Mouse (Mus musculus) fibroblast of lung, adult 2 months (primary cell): Measurements from ENCODE around the gene Irx5.
A peak's percentile ranks its signal among the peaks of the same experiment; 100 is the strongest.

Experiments
- DNase-seq: peaks from one replicate; pipeline ENCODE4 v3.0.0-alpha.2; 2011; ENCODE audit warnings: low read depth

The Irx5 gene

DNA sequence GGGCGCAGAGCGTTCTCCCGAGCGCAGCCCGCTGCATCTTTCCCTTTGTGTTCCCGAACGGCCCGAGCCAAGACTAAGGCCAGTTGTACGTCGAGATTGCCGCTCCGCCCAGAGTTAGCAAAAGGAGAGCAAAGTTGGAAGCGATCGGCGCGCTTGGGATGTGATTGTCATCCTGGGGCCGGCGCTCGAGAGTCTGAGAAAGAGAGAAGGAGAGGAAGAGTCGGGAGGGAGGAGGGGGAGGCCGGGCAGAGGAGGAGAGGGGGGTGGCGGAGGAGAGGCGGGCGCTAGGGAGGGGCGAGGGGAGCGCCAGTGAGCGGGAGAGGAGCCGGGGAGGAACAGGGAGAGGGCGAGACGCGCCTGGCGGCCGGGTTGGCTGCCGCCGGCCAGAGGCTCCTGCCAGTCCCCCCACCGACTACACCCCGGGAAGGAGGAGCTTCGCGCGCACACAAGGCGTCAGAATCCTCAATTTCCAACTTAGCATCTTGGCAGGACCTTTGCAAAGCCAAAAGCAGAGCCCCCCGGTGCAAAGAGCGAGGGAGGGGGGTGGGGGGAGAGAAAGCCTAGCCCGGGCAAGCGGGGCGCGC, at the start of gene Irx5:
Gene Irx5 (plus strand): TSS at position 228 of the 584 bp plus-strand sequence.
- peak; percentile 95 for DNase-seq

DNA sequence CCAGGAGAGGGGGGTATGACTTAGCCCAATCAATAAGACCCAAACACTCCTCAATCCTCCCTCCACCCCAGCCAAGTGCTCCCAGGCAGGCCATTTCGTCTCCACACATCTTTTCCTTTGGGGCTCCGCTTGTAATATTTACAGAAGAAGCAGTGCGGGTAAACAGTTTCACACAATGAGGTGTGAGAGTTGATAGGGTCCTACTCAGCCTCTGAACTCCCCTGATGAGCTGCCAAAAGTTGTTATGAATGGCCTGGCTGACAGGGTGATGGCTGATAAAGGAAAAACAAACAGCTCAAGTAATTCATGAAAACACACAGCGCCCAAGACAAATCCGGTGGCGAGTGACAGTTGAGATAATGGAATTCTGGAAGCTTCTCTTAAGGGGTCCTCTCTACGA, 45.2 kb upstream of the Irx5 start:
- DNase-seq = no peak

DNA sequence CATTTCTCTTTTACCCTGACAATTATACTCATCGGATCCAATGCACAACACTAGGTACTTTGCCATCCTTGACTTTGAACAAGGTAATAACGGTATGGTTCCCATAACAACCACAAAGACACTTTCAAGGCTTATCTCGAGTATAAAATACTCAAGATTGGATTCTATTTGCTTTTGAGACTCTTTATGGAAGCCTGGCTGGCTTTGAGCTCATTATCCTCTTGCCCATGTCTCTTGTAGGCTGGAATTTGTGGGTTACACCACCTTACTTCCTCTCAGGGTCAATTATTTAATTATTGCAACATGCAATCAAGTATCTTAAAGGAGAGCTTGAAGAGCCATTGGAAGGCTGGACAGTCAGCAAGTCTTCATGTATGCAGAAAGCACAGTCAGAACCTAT, 43.7 kb upstream of the Irx5 start:
- no peak for DNase-seq

DNA sequence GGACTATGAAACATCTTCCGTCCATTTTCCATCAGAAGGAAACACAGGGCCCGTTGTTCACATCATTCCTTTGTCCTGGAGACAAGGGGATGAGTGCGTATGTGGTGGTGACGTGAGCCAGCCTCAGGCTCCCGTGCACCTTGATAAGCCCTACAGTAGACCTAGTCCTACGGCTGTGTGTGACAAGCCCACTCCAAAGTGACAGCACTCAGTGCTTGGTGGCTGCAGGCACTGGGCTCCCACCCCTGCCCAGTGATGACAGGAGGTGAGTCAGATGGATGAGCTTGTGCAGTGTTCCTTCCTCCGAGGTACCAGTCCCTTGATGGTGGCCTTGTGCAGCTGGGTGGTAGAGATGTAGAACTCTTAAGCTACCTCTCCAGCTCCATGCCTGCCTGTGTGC, 33.7 kb upstream of the Irx5 start:
- no peak for DNase-seq

DNA sequence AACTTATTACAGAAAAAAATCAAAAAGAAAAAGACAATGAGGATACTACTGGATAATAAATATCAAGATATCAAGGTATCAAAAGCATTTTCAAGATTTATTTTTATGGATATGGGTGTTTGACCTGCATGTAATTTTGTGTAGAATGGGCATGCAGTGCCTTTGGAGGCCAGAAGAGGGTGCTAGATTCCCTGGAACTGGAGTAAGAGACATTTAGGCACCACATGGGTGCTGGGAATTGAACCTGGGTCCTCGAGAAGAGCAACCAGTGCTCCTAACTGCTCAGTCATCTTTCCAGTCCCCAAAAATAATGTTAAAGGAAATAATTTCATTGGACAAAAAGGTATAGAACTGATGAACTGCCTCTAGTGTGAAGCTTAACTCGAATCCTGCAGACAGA, 30.2 kb upstream of the Irx5 start:
- DNase-seq = no peak

DNA sequence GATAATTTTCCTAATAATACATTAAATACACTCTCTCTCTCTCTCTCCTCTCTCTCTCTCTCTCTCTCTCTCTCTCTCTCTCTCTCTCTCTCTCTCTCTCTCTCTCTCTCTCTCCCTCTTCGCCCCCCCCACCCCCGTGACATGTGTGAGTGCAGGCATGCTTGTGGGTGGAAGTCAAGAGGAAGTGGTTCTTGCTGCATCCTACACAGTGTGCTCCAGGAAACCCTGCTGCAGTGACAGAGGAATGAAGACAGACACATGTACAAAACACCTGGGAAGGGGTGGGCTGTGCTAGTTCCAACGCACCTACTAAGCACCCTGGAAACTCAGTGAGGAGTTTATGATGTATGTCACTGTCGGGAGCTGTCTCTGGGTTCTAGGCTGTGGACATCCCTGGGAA, 28.2 kb upstream of the Irx5 start:
- DNase-seq = no peak

DNA sequence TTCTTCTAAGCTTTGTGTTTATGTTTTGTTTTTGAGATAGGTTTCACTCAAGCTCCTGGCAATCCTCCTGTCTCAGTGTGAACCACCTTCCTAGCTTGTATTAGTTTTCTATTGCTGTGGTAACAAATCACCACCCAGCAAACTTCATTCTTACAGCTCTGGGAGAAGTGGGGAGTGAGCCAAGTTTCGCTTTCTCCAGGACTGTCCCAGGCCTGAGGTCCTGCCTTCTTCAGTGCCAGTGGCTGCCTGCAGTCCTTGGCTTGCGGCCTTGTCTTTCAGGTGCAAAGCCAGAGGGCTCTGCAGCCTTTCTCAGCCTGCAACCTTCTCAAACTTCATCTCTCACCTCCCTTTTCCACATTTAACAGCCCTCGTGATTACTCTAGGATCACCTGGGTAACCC, 25.6 kb upstream of the Irx5 start:
- no peak for DNase-seq

DNA sequence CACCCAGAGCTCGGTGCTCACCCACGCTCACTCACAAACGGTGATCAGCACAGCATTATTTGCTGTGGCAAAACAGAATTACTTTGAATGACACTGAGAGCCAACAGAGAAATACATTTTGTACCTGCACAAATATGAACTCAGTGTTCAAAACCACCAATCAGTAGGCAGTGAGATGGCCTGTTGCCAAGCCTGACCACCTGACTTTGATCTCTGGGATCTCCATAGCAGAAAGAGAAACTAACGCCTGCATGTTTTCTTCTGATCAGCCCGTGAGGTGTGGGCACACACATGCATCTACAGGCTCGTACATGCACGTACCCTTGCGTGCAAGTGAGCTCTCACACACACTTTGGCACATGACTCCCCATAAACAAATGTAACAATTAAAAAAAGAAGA, 24.0 kb upstream of the Irx5 start:
- DNase-seq = no peak

DNA sequence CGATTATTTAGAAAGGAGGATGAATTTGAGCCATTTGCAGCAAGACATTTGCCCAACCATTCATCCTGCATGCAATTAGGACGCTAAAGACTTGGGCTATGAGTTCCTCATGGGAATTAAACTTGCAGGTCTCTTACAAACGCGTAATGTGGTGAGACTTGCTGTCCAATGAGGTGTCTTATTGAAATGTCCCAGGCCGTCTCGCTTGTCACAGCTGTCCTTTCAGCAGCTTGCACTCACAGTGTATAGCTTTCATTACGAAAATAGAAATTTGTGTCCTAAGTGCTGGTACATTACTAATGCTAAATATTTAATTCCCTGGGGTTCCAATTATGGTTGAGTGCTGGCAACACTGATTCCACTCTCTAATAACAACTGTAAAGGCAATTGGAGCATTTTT, 22.3 kb upstream of the Irx5 start:
- DNase-seq = no peak

DNA sequence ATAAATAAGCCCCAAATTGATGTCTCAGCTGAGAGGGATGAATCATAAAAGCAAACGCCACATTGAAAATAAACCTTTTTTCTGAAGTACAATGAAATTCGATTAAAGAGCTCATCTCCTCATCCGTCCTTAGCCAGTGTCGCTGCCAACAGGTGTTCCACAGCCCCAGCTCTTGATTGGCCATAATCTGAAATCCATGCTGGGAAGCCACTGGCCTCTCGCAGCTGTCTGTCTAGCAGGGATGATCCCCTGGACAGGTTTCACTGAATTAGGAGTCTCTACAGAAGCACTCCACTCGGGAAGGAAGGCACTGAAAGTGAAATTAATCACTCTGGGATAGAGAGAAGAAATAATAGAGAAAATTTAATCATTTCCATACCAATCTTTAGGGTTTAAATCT, 21.4 kb upstream of the Irx5 start:
- DNase-seq = no peak

DNA sequence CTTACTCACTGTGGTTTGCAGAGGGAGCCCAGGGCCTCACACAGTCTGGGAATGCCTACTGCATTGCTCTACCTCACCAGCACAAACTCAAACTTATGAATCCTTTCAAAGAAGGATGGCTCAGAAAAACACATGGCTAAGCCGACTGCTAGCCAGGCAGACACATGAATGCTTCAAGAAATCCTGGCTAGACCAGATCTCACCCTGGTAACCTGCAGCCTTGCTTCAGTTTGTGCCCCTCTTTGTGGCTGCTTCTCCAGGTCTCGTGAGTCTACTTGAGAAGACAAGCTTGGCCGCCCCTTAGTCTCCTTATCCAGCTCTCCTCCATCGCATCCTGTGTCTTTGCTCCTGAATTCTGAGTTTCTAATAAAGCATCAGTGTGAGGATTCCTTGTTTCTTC, 13.9 kb upstream of the Irx5 start:
- no peak for DNase-seq

DNA sequence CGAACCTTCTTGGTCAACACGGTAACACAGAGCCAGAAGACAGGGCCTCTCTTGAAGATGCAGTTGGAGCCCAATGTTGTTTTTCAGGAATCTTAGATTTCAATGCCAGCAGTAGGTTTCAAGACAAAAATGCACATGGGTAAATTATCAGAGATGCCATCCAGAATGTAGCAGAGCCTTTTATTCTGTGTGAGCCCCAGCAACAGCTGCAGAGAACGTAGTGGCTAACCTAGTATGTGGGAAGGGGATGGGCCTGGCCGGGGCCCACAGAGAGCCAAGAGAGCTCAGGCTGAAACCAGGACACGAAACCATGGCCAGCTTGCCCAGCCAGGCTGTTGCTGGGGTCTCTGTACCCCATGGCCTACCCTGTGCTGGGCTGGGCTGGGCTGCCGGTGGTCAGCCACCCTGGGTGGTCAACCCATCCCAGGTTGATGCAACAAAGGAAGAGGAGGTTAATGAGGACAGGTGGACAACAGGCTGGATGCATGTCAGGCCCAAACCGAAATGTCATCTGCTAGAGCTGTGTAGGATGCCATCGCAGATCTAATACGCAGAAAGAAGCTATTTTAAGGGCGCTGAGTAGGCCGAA, 7.4 kb upstream of the Irx5 start:
- no peak for DNase-seq

DNA sequence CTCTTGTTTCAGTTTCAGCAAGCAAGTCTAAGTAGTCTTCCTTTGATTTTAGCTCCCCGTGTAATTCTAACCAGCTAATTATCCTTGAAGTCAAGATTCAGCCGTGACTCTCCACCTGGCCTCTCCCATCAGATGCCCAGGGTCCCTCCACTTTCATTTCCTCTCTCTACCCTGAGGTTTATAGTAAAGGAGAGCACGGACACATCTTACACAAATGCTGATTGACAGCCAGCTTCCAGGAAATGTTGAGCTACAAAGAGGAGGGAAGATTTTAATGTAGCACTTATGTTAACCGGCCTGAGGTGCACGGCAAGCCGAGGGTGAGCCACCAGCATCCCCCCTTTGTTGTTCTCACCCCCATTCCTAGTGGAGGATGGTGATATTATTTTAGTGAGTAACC, 4.0 kb upstream of the Irx5 start:
- no peak for DNase-seq

DNA sequence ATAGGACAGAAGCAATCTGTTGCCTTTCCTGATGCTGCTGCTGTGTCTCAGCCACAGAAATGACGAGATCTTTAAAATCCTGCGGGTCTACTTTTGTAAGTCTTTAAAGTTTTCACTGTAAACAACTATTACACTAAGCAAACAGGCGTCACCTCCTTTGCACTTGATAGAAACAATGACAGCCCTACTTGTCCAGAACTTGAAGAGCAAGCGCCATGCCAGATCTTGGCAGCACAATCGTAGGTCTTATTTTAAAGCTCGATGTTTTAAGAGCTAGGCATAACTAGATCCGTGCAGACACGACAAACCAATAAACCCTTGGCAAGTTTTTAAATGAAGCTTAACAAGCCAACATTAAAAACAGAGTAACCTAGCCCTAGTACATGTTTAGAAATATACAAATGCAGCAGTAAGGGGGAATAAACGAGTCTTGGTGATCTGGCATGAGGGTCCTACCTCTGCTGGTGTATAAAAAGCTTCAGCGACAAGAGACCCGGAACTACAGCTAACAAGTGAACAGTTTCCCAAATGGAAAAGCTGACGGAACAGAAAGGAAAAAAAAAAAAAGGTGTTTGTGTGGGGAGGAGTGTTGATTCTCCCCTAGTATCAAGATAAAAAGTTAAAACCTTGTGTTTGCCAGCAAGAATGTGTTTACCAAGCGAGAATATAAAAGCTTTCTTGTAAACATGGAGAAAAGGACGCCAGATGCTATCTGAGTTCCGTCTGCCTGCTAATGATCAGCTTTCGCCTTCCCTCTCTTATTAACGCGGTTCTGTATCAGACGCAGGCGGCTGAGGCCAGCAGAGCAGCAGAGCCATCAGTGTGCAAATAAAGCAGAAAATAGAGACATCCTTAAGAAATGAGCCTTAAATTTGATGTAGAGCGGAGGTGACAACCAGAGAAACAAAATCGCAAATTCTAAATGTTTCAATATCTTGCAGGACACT, 2.6 kb upstream of the Irx5 start:
- DNase-seq = no peak

DNA sequence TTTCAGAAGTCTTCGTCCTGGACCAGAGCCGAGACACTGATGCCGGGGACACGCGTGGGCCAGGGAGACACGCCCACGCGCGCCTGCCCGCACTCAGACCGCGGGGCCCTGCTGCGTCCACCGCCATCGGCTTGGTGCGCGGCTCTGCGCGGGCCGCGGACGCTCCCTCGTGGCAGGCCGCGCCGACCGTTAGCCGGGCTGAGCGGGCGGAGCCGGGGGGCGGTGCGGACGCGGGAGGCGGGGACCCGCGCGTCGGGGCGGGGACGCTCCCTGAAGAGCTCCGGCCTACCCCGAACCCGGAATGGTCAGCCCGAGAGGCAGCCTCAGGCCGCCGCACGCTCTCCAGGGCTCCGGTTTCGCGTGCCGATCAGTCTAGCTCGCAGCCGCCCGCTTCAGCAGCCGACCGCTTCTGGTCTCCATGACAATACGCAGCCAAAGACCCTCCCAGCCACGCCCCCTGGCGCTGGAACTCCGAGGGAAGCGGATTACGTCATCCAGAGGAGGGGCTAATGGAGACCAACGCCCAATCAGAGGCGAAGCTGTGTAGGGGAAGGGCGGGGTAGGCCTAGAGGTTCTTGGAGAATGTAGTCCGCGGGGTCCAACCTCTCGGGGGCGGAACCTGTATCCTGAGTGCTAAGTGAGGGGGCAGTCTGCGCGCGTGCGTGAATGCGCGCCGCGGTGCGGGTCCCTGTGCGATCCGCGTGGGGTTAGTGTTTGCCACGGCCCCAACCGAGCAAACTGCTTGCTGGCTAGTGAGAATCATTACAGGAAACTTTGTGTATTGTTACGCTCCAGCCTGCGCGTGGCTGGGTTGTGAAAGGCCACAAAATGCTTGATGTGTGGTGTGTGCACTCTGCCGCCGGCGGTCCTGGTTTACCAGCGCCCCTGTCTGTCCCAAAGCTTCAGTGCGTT, 1.5 kb upstream of the Irx5 start:
- peak; percentile 97 for DNase-seq

DNA sequence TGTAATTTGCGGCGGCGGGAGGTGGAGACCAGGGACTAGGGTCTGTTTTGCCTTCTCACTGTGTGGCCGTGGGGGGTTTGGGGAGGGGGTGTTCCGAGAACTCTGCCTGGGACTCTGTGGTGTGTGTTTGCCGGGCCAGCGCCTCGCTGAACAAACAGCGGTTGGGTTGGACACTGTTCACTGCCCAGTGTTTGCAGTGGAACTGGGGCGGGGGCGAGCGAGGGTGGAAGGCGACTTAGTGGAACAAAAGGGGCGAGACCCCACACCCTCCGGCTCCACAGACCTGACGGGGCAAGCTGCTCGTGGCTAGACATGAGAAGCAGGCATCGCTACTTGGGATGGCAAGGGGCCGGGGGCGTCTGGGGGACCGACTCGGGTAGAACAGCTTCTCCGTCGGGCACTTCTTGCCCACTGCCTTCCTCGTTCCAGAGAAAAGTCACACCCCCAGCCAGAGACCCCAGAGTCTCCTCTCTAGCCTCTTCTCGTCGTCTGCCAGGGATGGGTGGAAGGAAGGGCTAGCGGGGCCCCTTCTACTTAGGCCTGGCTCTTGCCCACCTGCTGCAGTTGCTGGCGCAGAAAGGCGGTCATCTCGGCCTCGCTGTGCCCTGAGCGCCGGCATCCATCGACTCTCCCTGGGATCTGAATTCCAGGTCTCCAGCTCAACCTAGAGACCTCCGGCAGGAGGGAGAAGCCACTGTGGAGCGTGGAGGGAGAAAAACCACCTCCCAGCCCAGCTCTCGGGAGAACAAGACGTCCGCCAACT, 631 bp upstream of the Irx5 start:
- no peak for DNase-seq

DNA sequence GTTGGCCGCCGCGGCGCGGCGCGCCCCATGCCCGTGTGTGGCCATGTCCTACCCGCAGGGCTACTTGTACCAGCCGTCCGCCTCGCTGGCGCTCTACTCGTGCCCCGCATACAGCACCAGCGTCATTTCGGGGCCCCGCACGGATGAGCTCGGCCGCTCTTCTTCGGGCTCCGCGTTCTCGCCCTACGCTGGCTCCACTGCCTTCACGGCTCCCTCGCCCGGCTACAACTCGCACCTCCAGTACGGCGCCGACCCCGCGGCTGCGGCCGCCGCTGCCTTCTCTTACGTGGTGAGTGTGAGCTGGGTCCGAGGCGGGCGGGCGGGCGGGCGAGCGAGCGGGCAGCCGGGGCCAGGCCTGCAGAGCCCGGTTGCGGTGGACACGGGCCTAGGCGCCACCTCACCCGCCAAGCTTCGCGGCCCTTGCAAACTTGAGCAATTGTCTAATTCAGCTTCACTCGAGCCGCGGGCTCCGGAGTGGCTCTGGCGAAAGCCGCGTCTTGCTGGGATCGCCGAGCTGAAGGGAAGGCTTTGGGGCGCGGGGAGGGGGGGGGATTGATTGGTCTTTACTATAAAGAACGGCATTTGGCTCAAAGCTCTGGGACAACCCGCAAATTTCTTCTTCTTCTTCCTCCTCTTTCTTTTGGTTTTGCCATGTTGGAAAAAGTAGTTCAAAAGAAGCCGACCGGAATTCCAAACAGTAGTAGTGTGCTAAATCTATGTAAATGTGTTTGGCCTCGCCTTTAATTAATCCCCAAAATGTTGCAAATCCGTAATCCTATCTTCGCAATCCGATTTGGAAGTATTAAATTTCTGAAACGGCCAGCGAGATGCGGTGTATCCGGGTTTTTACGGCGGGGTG, 945 bp downstream of the Irx5 start:
- no peak for DNase-seq

DNA sequence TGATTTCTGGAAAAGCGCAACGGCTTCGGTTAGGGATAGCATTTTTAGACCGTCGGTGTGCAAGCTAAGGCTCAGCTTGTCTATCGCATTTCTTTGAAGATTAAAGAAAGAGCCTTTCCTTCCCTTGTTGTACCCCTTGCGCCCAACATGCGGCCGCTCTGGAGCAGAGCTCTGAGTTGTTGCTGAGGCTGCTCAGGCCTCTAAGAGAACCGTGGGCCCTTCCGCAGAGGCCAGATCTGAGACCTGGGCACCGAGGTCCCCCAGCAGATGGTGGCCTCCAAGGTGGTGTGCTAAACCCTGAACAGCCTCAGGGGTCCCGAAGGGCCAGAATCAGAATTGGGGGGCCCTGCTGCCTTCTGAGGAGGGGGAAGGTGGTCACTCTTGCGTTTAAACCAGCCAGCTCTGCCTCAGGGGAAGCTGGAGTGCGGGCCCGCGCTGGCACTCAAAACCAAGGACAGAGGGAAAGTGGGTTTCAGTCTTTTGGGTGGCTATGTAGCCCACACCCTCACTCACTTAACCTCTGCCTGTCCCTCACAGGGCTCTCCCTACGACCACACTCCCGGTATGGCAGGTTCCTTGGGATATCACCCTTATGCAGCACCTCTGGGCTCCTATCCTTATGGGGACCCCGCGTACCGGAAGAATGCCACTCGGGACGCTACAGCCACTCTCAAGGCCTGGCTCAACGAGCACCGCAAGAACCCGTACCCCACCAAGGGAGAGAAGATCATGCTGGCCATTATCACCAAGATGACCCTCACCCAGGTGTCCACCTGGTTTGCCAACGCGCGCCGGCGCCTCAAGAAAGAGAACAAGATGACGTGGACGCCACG, 1.8 kb downstream of the Irx5 start:
- no peak for DNase-seq

DNA sequence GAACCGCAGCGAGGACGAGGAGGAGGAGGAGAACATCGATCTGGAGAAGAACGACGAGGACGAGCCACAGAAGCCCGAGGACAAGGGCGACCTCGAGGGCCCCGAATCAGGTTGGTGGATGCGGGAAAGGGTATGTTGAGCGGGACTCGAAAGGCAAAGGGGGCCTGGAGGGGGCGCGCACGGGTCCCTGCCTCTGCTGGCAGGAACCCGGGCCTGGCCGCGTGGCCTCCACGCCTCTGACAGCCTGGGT, 2.3 kb downstream of the Irx5 start:
- DNase-seq = no peak
